Mouse (Mus musculus) bone marrow, adult 2 months (tissue): ENCODE data around the gene Ajap1. TPM values are rescaled to one million over a fixed set of nuclear protein-coding genes. Genes with fewer than 3 reads are reported as not detected.

ENCODE experiments used
- H3K27ac ChIP-seq: fragments of 200-500 bp; 2 replicates; pipeline ENCODE4 v1.5.1; 2012; ENCODE audit warnings: low read depth, mild to moderate bottlenecking, control low read depth, inconsistent platforms, low read length; ENCODE audit not compliant: control insufficient read depth, poor library complexity, insufficient read depth
- H3K4me1 ChIP-seq: fragments of 200-500 bp; 2 replicates; pipeline ENCODE4 v1.6.1; 2011; ENCODE audit warnings: low read length; ENCODE audit not compliant: control insufficient read depth, insufficient read depth
- H3K4me3 ChIP-seq: fragments of 200-500 bp; replicated peaks from 2 replicates; pipeline ENCODE3; 2011; ENCODE audit warnings: mild to moderate bottlenecking, low read depth, low read length, control low read depth; ENCODE audit not compliant: control insufficient read depth
- CTCF ChIP-seq: fragments of 200-500 bp; IDR thresholded peaks from 2 replicates; pipeline ENCODE4 v1.5.1; 2011; ENCODE audit warnings: low read length, control low read depth; ENCODE audit not compliant: control insufficient read depth, insufficient read depth
- POLR2A ChIP-seq: fragments of 200-500 bp; IDR thresholded peaks from 2 replicates; pipeline ENCODE4 v1.6.1; 2011; ENCODE audit warnings: low read depth, mild to moderate bottlenecking, control low read depth, low read length, borderline replicate concordance; ENCODE audit not compliant: control insufficient read depth
- WGBS: fragments of 180-500 bp; shearing (Covaris S2); methylation state at CpG from one replicate; pipeline ENCODE4 v1.1.7; 2018; 5-methylcytosine and 5-hydroxymethylcytosine counted together
- polyA plus RNA-seq: library from polyadenylated mRNA; stranded (reverse); fragments of >200 nt; gene quantifications from 2 replicates; pipeline ENCODE4 v1.2.4, GENCODE M21; 2011; ENCODE audit warnings: low replicate concordance; ENCODE audit not compliant: missing spikeins, insufficient read depth, insufficient read length

Gene Ajap1
- polyA plus RNA-seq, 1 experiment, result not detected

- no peak for TF ChIP-seq CTCF
- TF ChIP-seq POLR2A, result no peak
- Histone ChIP-seq H3K4me3 (no peak overlapping the region), H3K27ac (no peak overlapping the region), H3K4me1 (no peaks in the 10 kb centered on the region)
- WGBS, result 77% methylated on average over 12 of the region's 12 CpGs
Observed at GRCm38 (mm10) chr4:153439031-153439430, 43.6 kb downstream of the Ajap1 start.

GRCm38 (mm10) chr4:153437196-153437595 is 45.4 kb downstream of the Ajap1 start:
- TF ChIP-seq CTCF, result no peak
- no peak for TF ChIP-seq POLR2A
- Histone ChIP-seq H3K27ac (no peak overlapping the region), H3K4me3 (no peak overlapping the region), H3K4me1 (no peaks in the 10 kb centered on the region)
- 70% methylated on average over 9 of the region's 9 CpGs for WGBS

GRCm38 (mm10) chr4:153435917-153436316 is 46.7 kb downstream of the Ajap1 start:
- Histone ChIP-seq H3K4me3 (no peak overlapping the region), H3K4me1 (no peaks in the 10 kb centered on the region), H3K27ac (no peak overlapping the region)
- TF ChIP-seq POLR2A (no peak), CTCF (no peak)
- WGBS, result 64% methylated on average over 5 of the region's 5 CpGs

GRCm38 (mm10) chr4:153429971-153430370 is 52.6 kb downstream of the Ajap1 start:
- TF ChIP-seq POLR2A, result no peak
- no peak for TF ChIP-seq CTCF
- Histone ChIP-seq H3K4me1 (no peaks in the 10 kb centered on the region), H3K4me3 (no peak overlapping the region), H3K27ac (no peak overlapping the region)
- 72% methylated on average over 2 of the region's 2 CpGs for WGBS

- Histone ChIP-seq H3K4me1 (no peaks in the 10 kb centered on the region), H3K4me3 (no peak overlapping the region), H3K27ac (no peak overlapping the region)
- TF ChIP-seq POLR2A (no peak), CTCF (no peak)
- 82% methylated on average over 16 of the region's 16 CpGs for WGBS
Observed at GRCm38 (mm10) chr4:153425961-153426656, 56.5 kb downstream of the Ajap1 start.

GRCm38 (mm10) chr4:153424324-153424723 is 58.3 kb downstream of the Ajap1 start:
- TF ChIP-seq POLR2A, result no peak
- 77% methylated on average over 10 of the region's 10 CpGs for WGBS
- Histone ChIP-seq H3K4me1 (no peaks in the 10 kb centered on the region), H3K4me3 (no peak overlapping the region), H3K27ac (no peak overlapping the region)

GRCm38 (mm10) chr4:153417926-153418325 is 64.7 kb downstream of the Ajap1 start:
- no peak overlapping the region for H3K27ac ChIP-seq
- 11% methylated on average over 11 of the region's 12 CpGs for WGBS
- H3K4me3 ChIP-seq, result no peak overlapping the region
- TF ChIP-seq CTCF, result no peak
- no peak for TF ChIP-seq POLR2A
- no peaks in the 10 kb centered on the region for H3K4me1 ChIP-seq

GRCm38 (mm10) chr4:153417164-153417896 is 65.3 kb downstream of the Ajap1 start:
- no peak overlapping the region for H3K4me3 ChIP-seq

More at GRCm38 (mm10) chr4:153417164-153417896, 65.3 kb downstream of the Ajap1 start:
- WGBS, result 5% methylated on average over 23 of the region's 23 CpGs
- TF ChIP-seq POLR2A (no peak), CTCF (no peak)
- H3K4me1 ChIP-seq, result no peaks in the 10 kb centered on the region
- no peak overlapping the region for H3K27ac ChIP-seq
